Mouse (Mus musculus) limb, embryonic 13.5 days (tissue): ENCODE measurements at regions not wholly inside any gene's neighbourhood (a gene's known extent, or its start where the extent isn't known, plus 50 kb on each side); places are given as distances from the start of the nearest gene placed in this dataset.

ENCODE experiments used
- ATAC-seq: fragments of 200-750 bp; cut with Nextera tagmentation; 2 replicates; pipeline ENCODE4 v1.8.0; 2017; ENCODE audit warnings: low read depth, moderate number of reproducible peaks, moderate TSS enrichment; ENCODE audit not compliant: low FRiP score
- H3K27ac ChIP-seq: fragments of 300-500 bp; sonication (generic); 2 replicates; pipeline ENCODE4 v1.5.1; 2015; ENCODE audit warnings: inconsistent platforms, mild to moderate bottlenecking, moderate library complexity
- H3K27me3 ChIP-seq: fragments of 300-500 bp; sonication (generic); 2 replicates; pipeline ENCODE4 v1.6.1; 2015; ENCODE audit warnings: mild to moderate bottlenecking, inconsistent platforms
- H3K36me3 ChIP-seq: fragments of 300-500 bp; sonication (generic); 2 replicates; pipeline ENCODE4 v1.6.1; 2015; ENCODE audit warnings: inconsistent platforms, mild to moderate bottlenecking, moderate library complexity
- H3K4me1 ChIP-seq: fragments of 300-500 bp; sonication (generic); 2 replicates; pipeline ENCODE4 v1.6.1; 2015; ENCODE audit warnings: inconsistent platforms
- H3K4me2 ChIP-seq: fragments of 300-500 bp; sonication (generic); replicated peaks from 2 replicates; pipeline ENCODE4 v1.6.1; 2015; ENCODE audit warnings: inconsistent platforms, mild to moderate bottlenecking, moderate library complexity
- H3K4me3 ChIP-seq: fragments of 300-500 bp; sonication (generic); 2 replicates; pipeline ENCODE4 v1.5.1; 2015; ENCODE audit warnings: moderate library complexity, mild to moderate bottlenecking, inconsistent platforms
- H3K9ac ChIP-seq: fragments of 300-500 bp; sonication (generic); 2 replicates; pipeline ENCODE4 v1.6.1; 2015; ENCODE audit warnings: mild to moderate bottlenecking, inconsistent platforms
- H3K9me3 ChIP-seq: fragments of 300-500 bp; sonication (generic); 2 replicates; pipeline ENCODE4 v1.6.1; 2016; ENCODE audit warnings: inconsistent platforms
- WGBS: fragments of 180-500 bp; shearing (Covaris S2); methylation state at CpG from one replicate; pipeline ENCODE4 v1.1.7; 2015; 5-methylcytosine and 5-hydroxymethylcytosine counted together

GRCm38 (mm10) chr13:47347835-47348234 is 225.4 kb downstream of the Rnf144b start:
- ATAC-seq: no peak
- Histone ChIP-seq H3K27ac (no peak overlapping the region), H3K9me3 (no peaks in the 10 kb centered on the region), H3K9ac (no peak overlapping the region), H3K36me3 (no peaks in the 10 kb centered on the region), H3K4me2 (no peak overlapping the region), H3K4me1 (0 out of 2 replicates have a peak, but pooled peaks cover 2% of the 10 kb centered on the region), H3K4me3 (no peak overlapping the region), H3K27me3 (peaks cover 3% of the 10 kb centered on the region; the same call in 1 of the 2 replicates)
- 52% methylated on average over 6 of the region's 6 CpGs for WGBS

- Histone ChIP-seq H3K9ac (no peak overlapping the region), H3K36me3 (no peaks in the 10 kb centered on the region), H3K4me1 (0 out of 2 replicates have a peak, but pooled peaks cover 2% of the 10 kb centered on the region), H3K4me3 (no peak overlapping the region), H3K27ac (no peak overlapping the region), H3K4me2 (no peak overlapping the region), H3K9me3 (no peaks in the 10 kb centered on the region), H3K27me3 (peaks cover 3% of the 10 kb centered on the region; the same call in 1 of the 2 replicates)
- WGBS: 43% methylated on average over 17 of the region's 17 CpGs
- ATAC-seq: no peak
These were observed 226.2 kb downstream of the Rnf144b start for GRCm38 (mm10) chr13:47348517-47349145.

- no peaks in the 10 kb centered on the region for H3K36me3 ChIP-seq
- H3K27me3 ChIP-seq: peaks cover 3% of the 10 kb centered on the region; the same call in 1 of the 2 replicates
- no peaks in the 10 kb centered on the region for H3K9me3 ChIP-seq
- no peak overlapping the region for H3K4me3 ChIP-seq
- H3K9ac ChIP-seq: no peak overlapping the region
- no peak overlapping the region for H3K27ac ChIP-seq
- no peak for ATAC-seq
- 86% methylated on average over 12 of the region's 12 CpGs for WGBS
- H3K4me2 ChIP-seq: no peak overlapping the region
- no peaks in the 10 kb centered on the region for H3K4me1 ChIP-seq
These were observed 232.0 kb downstream of the Rnf144b start for GRCm38 (mm10) chr13:47354446-47354845.

- no peaks in the 10 kb centered on the region; the same call in 1 of the 2 replicates for H3K27me3 ChIP-seq
- no peak overlapping the region for H3K4me3 ChIP-seq
- H3K9ac ChIP-seq: no peak overlapping the region
- H3K9me3 ChIP-seq: no peaks in the 10 kb centered on the region
- no peak overlapping the region for H3K4me2 ChIP-seq
- H3K27ac ChIP-seq: no peak overlapping the region
- 62% methylated on average over 5 of the region's 5 CpGs for WGBS
- H3K4me1 ChIP-seq: no peaks in the 10 kb centered on the region
- no peak for ATAC-seq
- H3K36me3 ChIP-seq: no peaks in the 10 kb centered on the region
These were observed 232.7 kb downstream of the Rnf144b start for GRCm38 (mm10) chr13:47355169-47355568.

- Histone ChIP-seq H3K4me2 (no peak overlapping the region), H3K36me3 (no peaks in the 10 kb centered on the region), H3K9ac (no peak overlapping the region), H3K27me3 (no peaks in the 10 kb centered on the region; the same call in 1 of the 2 replicates), H3K4me1 (no peaks in the 10 kb centered on the region), H3K9me3 (no peaks in the 10 kb centered on the region), H3K4me3 (no peak overlapping the region), H3K27ac (no peak overlapping the region)
- ATAC-seq: no peak
- WGBS: 72% methylated on average over 9 of the region's 9 CpGs
These were observed 236.5 kb downstream of the Rnf144b start for GRCm38 (mm10) chr13:47358986-47359385.

GRCm38 (mm10) chr13:47365776-47366175 is 243.3 kb downstream of the Rnf144b start:
- no peak overlapping the region for H3K4me2 ChIP-seq
- H3K9me3 ChIP-seq: no peaks in the 10 kb centered on the region
- H3K27me3 ChIP-seq: no peaks in the 10 kb centered on the region
- H3K9ac ChIP-seq: no peak overlapping the region
- WGBS: 76% methylated on average over 7 of the region's 7 CpGs
- ATAC-seq: no peak
- H3K36me3 ChIP-seq: no peaks in the 10 kb centered on the region
- no peak overlapping the region for H3K4me3 ChIP-seq
- H3K4me1 ChIP-seq: no peaks in the 10 kb centered on the region
- no peak overlapping the region for H3K27ac ChIP-seq

- H3K9me3 ChIP-seq: no peaks in the 10 kb centered on the region
- no peak overlapping the region for H3K9ac ChIP-seq
- ATAC-seq: no peak
- H3K27me3 ChIP-seq: no peaks in the 10 kb centered on the region
- H3K4me2 ChIP-seq: no peak overlapping the region
- no peak overlapping the region for H3K4me3 ChIP-seq
- no peaks in the 10 kb centered on the region for H3K4me1 ChIP-seq
- no peak overlapping the region for H3K27ac ChIP-seq
- 63% methylated on average over 13 of the region's 13 CpGs for WGBS
- no peaks in the 10 kb centered on the region for H3K36me3 ChIP-seq
These were observed 245.8 kb downstream of the Rnf144b start for GRCm38 (mm10) chr13:47368041-47368823.

GRCm38 (mm10) chr13:47374583-47374982 is 252.1 kb downstream of the Rnf144b start:
- Histone ChIP-seq H3K9me3 (no peaks in the 10 kb centered on the region), H3K4me2 (no peak overlapping the region), H3K9ac (no peak overlapping the region), H3K4me1 (no peaks in the 10 kb centered on the region), H3K27ac (no peak overlapping the region), H3K36me3 (no peaks in the 10 kb centered on the region), H3K4me3 (no peak overlapping the region), H3K27me3 (no peaks in the 10 kb centered on the region)
- 91% methylated on average over 1 of the region's 1 CpGs for WGBS
- ATAC-seq: no peak

- Histone ChIP-seq H3K36me3 (no peaks in the 10 kb centered on the region), H3K9me3 (no peaks in the 10 kb centered on the region), H3K4me3 (no peak overlapping the region), H3K27me3 (no peaks in the 10 kb centered on the region), H3K27ac (no peak overlapping the region), H3K4me1 (no peaks in the 10 kb centered on the region), H3K4me2 (no peak overlapping the region), H3K9ac (no peak overlapping the region)
- 63% methylated on average over 5 of the region's 5 CpGs for WGBS
- ATAC-seq: no peak
These were observed 268.6 kb downstream of the Rnf144b start for GRCm38 (mm10) chr13:47391023-47391422.

- H3K27me3 ChIP-seq: no peaks in the 10 kb centered on the region
- no peak overlapping the region for H3K4me2 ChIP-seq
- WGBS: 70% methylated on average over 8 of the region's 8 CpGs
- no peaks in the 10 kb centered on the region; the same call in 1 of the 2 replicates for H3K9me3 ChIP-seq
- no peak overlapping the region for H3K27ac ChIP-seq
- no peak for ATAC-seq
- no peaks in the 10 kb centered on the region for H3K36me3 ChIP-seq
- no peak overlapping the region for H3K9ac ChIP-seq
- no peaks in the 10 kb centered on the region for H3K4me1 ChIP-seq
- no peak overlapping the region for H3K4me3 ChIP-seq
These were observed 275.4 kb downstream of the Rnf144b start for GRCm38 (mm10) chr13:47397726-47398350.

GRCm38 (mm10) chr13:47398976-47399375 is 276.5 kb downstream of the Rnf144b start:
- H3K27ac ChIP-seq: no peak overlapping the region
- H3K9ac ChIP-seq: no peak overlapping the region
- no peaks in the 10 kb centered on the region for H3K4me1 ChIP-seq
- no peak overlapping the region for H3K4me2 ChIP-seq
- no peaks in the 10 kb centered on the region for H3K36me3 ChIP-seq
- no peaks in the 10 kb centered on the region; the same call in 1 of the 2 replicates for H3K9me3 ChIP-seq
- ATAC-seq: no peak
- H3K27me3 ChIP-seq: no peaks in the 10 kb centered on the region
- no peak overlapping the region for H3K4me3 ChIP-seq
- WGBS: 72% methylated on average over 5 of the region's 5 CpGs

GRCm38 (mm10) chr13:47413261-47413660 is 290.8 kb downstream of the Rnf144b start:
- H3K4me3 ChIP-seq: no peak overlapping the region
- WGBS: 90% methylated on average over 3 of the region's 3 CpGs
- no peak overlapping the region for H3K9ac ChIP-seq
- no peak overlapping the region for H3K4me2 ChIP-seq
- H3K27ac ChIP-seq: no peak overlapping the region
- no peaks in the 10 kb centered on the region for H3K27me3 ChIP-seq
- ATAC-seq: no peak
- H3K36me3 ChIP-seq: no peaks in the 10 kb centered on the region
- no peaks in the 10 kb centered on the region for H3K9me3 ChIP-seq
- no peaks in the 10 kb centered on the region for H3K4me1 ChIP-seq
